Comparison of ENCODE assay signal across 8 mouse cellular contexts in genomic region chr2:167059536-167059935, GRCm38 (mm10). TPM values are rescaled to one million over a fixed set of nuclear protein-coding genes. Genes with fewer than 3 reads are reported as not detected.
A peak's percentile ranks its signal among the peaks of the same experiment; 100 is the strongest.
DNase-seq lines count a peak whose midpoint lies in the region; ATAC-seq and TF ChIP-seq lines count a peak whose summit lies in the region.

No protein-coding gene starts in this region.

- 37% methylated on average over 8 of the region's 8 CpGs for WGBS in forebrain, embryonic 13.5 days
- 39% methylated on average over 8 of the region's 8 CpGs for WGBS in forebrain, embryonic 14.5 days
- WGBS in lung, embryonic 16.5 days = 57% methylated on average over 8 of the region's 8 CpGs
- WGBS in lung, adult 2 months = 69% methylated on average over 8 of the region's 8 CpGs
- WGBS in embryonic facial prominence, embryonic 10.5 days = 46% methylated on average over 8 of the region's 8 CpGs
- WGBS in liver, postnatal 0 days (ENCODE audit: insufficient replicate concordance) = 78% methylated on average over 8 of the region's 8 CpGs

- no peaks in the 10 kb centered on the region for H3K27me3 ChIP-seq in forebrain, embryonic 13.5 days
- H3K27me3 ChIP-seq in forebrain, embryonic 14.5 days (replicated peaks; ENCODE audit: control insufficient read depth, insufficient read depth, low read length) = no peaks in the 10 kb centered on the region
- H3K27me3 ChIP-seq in lung, embryonic 16.5 days (ENCODE audit: control insufficient read depth, insufficient read depth, low read depth, low read length) = no peaks in the 10 kb centered on the region
- H3K27me3 ChIP-seq in embryonic facial prominence, embryonic 10.5 days (replicated peaks; ENCODE audit: low read depth, poor library complexity, severe bottlenecking) = no peaks in the 10 kb centered on the region
- no peaks in the 10 kb centered on the region for H3K27me3 ChIP-seq in liver, postnatal 0 days (ENCODE audit: insufficient read depth, low read length)

- H3K27ac ChIP-seq in forebrain, embryonic 13.5 days = no peak overlapping the region
- H3K27ac ChIP-seq in forebrain, embryonic 14.5 days (ENCODE audit: low read depth, low read length) = no peak overlapping the region
- H3K27ac ChIP-seq in lung, embryonic 16.5 days (ENCODE audit: low read length) = no peak overlapping the region
- H3K27ac ChIP-seq in embryonic facial prominence, embryonic 10.5 days (replicated peaks) = no peak overlapping the region; the same call in 1 of the 2 replicates
- H3K27ac ChIP-seq in liver, postnatal 0 days (ENCODE audit: low read depth) = peak overlapping the region; percentile 65

- H3K4me3 ChIP-seq in forebrain, embryonic 13.5 days = no peak overlapping the region
- H3K4me3 ChIP-seq in forebrain, embryonic 14.5 days (ENCODE audit: low read depth, low read length) = no peak overlapping the region
- H3K4me3 ChIP-seq in lung, embryonic 16.5 days (ENCODE audit: low read length) = no peak overlapping the region
- H3K4me3 ChIP-seq in lung, adult 2 months (replicated peaks; ENCODE audit: extremely low read depth, low read depth, low read length) = no peak overlapping the region
- H3K4me3 ChIP-seq in embryonic facial prominence, embryonic 10.5 days = 0 out of 2 replicates have a peak overlapping the region, but pooled peaks have one; percentile 11
- 0 out of 2 replicates have a peak overlapping the region, but pooled peaks have one; percentile 92 for H3K4me3 ChIP-seq in liver, postnatal 0 days (ENCODE audit: low read depth, low read length)

- H3K9ac ChIP-seq in forebrain, embryonic 13.5 days = peak overlapping the region; percentile 52; the same call in 1 of the 2 replicates
- H3K9ac ChIP-seq in forebrain, embryonic 14.5 days (ENCODE audit: low read length) = no peak overlapping the region
- H3K9ac ChIP-seq in lung, embryonic 16.5 days (ENCODE audit: low read length) = peak overlapping the region; percentile 35
- H3K9ac ChIP-seq in liver, postnatal 0 days (replicated peaks) = peak overlapping the region; percentile 53

- intact Hi-C loops in gastrocnemius, postnatal 14 days (cut with DNase I; ENCODE audit: low total_unique reads) = no loop called here

- DNase-seq in forebrain, embryonic 14.5 days (ENCODE audit: low spot score) = no peak
- no peak for DNase-seq in lung, adult 2 months
- no peak for DNase-seq in embryonic facial prominence, embryonic 10.5 days (ENCODE audit: low spot score)
- no peak for DNase-seq in liver, postnatal 0 days
- no peak for DNase-seq in gastrocnemius, postnatal 14 days
- DNase-seq in cerebellum, postnatal 25 days = no peak

- ATAC-seq in forebrain, embryonic 13.5 days = no peak
- ATAC-seq in forebrain, embryonic 14.5 days = no peak
- no peak for ATAC-seq in lung, embryonic 16.5 days (ENCODE audit: low read depth)
- ATAC-seq in liver, postnatal 0 days = no peak

- H3K4me1 ChIP-seq in forebrain, embryonic 13.5 days = peaks cover 26% of the 10 kb centered on the region
- peaks cover 10% of the 10 kb centered on the region for H3K4me1 ChIP-seq in forebrain, embryonic 14.5 days (ENCODE audit: control insufficient read depth, insufficient read depth, low read length)
- peaks cover 29% of the 10 kb centered on the region for H3K4me1 ChIP-seq in lung, embryonic 16.5 days (replicated peaks; ENCODE audit: control insufficient read depth, insufficient read depth, low read length)
- H3K4me1 ChIP-seq in lung, adult 2 months (ENCODE audit: control insufficient read depth, insufficient read depth, low read length) = peaks cover 25% of the 10 kb centered on the region
- H3K4me1 ChIP-seq in embryonic facial prominence, embryonic 10.5 days = peaks cover 41% of the 10 kb centered on the region
- H3K4me1 ChIP-seq in liver, postnatal 0 days (ENCODE audit: insufficient read depth) = peaks cover 32% of the 10 kb centered on the region

- H3K36me3 ChIP-seq in forebrain, embryonic 13.5 days (ENCODE audit: poor library complexity, severe bottlenecking) = peaks cover 48% of the 10 kb centered on the region
- peaks cover 44% of the 10 kb centered on the region for H3K36me3 ChIP-seq in forebrain, embryonic 14.5 days (ENCODE audit: control insufficient read depth, insufficient read depth, low read length)
- H3K36me3 ChIP-seq in lung, embryonic 16.5 days (ENCODE audit: control insufficient read depth, insufficient read depth, low read length) = peaks cover 17% of the 10 kb centered on the region; the same call in 1 of the 2 replicates
- peaks cover 56% of the 10 kb centered on the region for H3K36me3 ChIP-seq in embryonic facial prominence, embryonic 10.5 days (replicated peaks)
- peaks cover 49% of the 10 kb centered on the region for H3K36me3 ChIP-seq in liver, postnatal 0 days (replicated peaks; ENCODE audit: insufficient read depth, low read length)

- TF ChIP-seq EP300 in liver, postnatal 0 days (IDR thresholded peaks at IDR 0.05; ENCODE audit: low read depth) = no peak

- no peak for TF ChIP-seq CTCF in lung, adult 2 months (IDR thresholded peaks at IDR 0.05; ENCODE audit: insufficient read depth, low read length)
- no peak for TF ChIP-seq CTCF in liver, postnatal 0 days (IDR thresholded peaks at IDR 0.05; ENCODE audit: low read depth)

- no peaks in the 10 kb centered on the region for H3K9me3 ChIP-seq in forebrain, embryonic 13.5 days (replicated peaks)
- no peaks in the 10 kb centered on the region for H3K9me3 ChIP-seq in forebrain, embryonic 14.5 days (replicated peaks; ENCODE audit: control insufficient read depth, low read length)
- H3K9me3 ChIP-seq in lung, embryonic 16.5 days (ENCODE audit: control insufficient read depth, low read length) = no peaks in the 10 kb centered on the region
- H3K9me3 ChIP-seq in embryonic facial prominence, embryonic 10.5 days = no peaks in the 10 kb centered on the region
- H3K9me3 ChIP-seq in liver, postnatal 0 days (ENCODE audit: low read length) = no peaks in the 10 kb centered on the region

- no peak for TF ChIP-seq POLR2A in lung, adult 2 months (IDR thresholded peaks at IDR 0.05; ENCODE audit: borderline replicate concordance, extremely low read depth, low read depth, low read length)

- H3K4me2 ChIP-seq in forebrain, embryonic 13.5 days = no peak overlapping the region
- H3K4me2 ChIP-seq in forebrain, embryonic 14.5 days (ENCODE audit: low read length) = no peak overlapping the region
- H3K4me2 ChIP-seq in lung, embryonic 16.5 days (ENCODE audit: low read depth, low read length) = no peak overlapping the region
- H3K4me2 ChIP-seq in liver, postnatal 0 days (ENCODE audit: low read depth, low read length) = peak overlapping the region; percentile 89

RNA-seq across cellular contexts. Expression of gene Znfx1, which starts 3.3 kb away (rescaled TPM):
- 5.6 and 6.2 TPM in 2 replicates for polyA plus RNA-seq in forebrain, embryonic 13.5 days (2015; fragmentation: Nextera tagmentation; extraction: Ambion mirVana)
- 4.9 and 5.9 TPM in 2 replicates for polyA plus RNA-seq in forebrain, embryonic 14.5 days (2014; fragmentation: Nextera tagmentation; extraction: Ambion mirVana)
- polyA plus RNA-seq in lung, embryonic 16.5 days (2015; fragmentation: Nextera tagmentation; extraction: Ambion mirVana) = 8.9 and 10.0 TPM in 2 replicates
- polyA plus RNA-seq in lung, adult 2 months (2012; rRNA removed) = 39.4 and 46.6 TPM in 2 replicates
- polyA plus RNA-seq in embryonic facial prominence, embryonic 10.5 days (2016; fragmentation: Nextera tagmentation; extraction: Ambion mirVana) = 6.4 and 7.0 TPM in 2 replicates
- polyA plus RNA-seq in liver, postnatal 0 days (2015; fragmentation: Nextera tagmentation; extraction: Ambion mirVana) = 5.8 and 6.3 TPM in 2 replicates
- 10 to 100 TPM; 14.5 to 14.8 TPM for total RNA-seq in gastrocnemius, postnatal 14 days (2021)

RNA-seq across cellular contexts. Expression of gene Ddx27, which starts 44.5 kb away (rescaled TPM):
- 46.7 and 50.0 TPM in 2 replicates for polyA plus RNA-seq in forebrain, embryonic 13.5 days (2015; fragmentation: Nextera tagmentation; extraction: Ambion mirVana)
- 23.2 and 27.8 TPM in 2 replicates for polyA plus RNA-seq in forebrain, embryonic 14.5 days (2014; fragmentation: Nextera tagmentation; extraction: Ambion mirVana)
- 40.5 and 43.6 TPM in 2 replicates for polyA plus RNA-seq in lung, embryonic 16.5 days (2015; fragmentation: Nextera tagmentation; extraction: Ambion mirVana)
- 17.3 and 18.6 TPM in 2 replicates for polyA plus RNA-seq in lung, adult 2 months (2012; rRNA removed)
- polyA plus RNA-seq in embryonic facial prominence, embryonic 10.5 days (2016; fragmentation: Nextera tagmentation; extraction: Ambion mirVana) = 69.0 and 69.9 TPM in 2 replicates
- polyA plus RNA-seq in liver, postnatal 0 days (2015; fragmentation: Nextera tagmentation; extraction: Ambion mirVana) = 19.2 and 21.9 TPM in 2 replicates
- 1 to 10 TPM; 6.8 to 8.0 TPM for total RNA-seq in gastrocnemius, postnatal 14 days (2021)

Comparison
In these comparisons a context has a peak if more than half of its experiments do, and no peak if none do; other contexts are left out.
1. H3K4me3 ChIP-seq: peak in embryonic facial prominence, embryonic 10.5 days (single experiment) and liver, postnatal 0 days (single experiment); none in forebrain, embryonic 13.5 days (single experiment), forebrain, embryonic 14.5 days (single experiment), lung, embryonic 16.5 days (single experiment) and lung, adult 2 months (single experiment).